Mouse (Mus musculus): Measurements from ENCODE around the gene Pygo1.
A peak's percentile ranks its signal among the peaks of the same experiment; 100 is the strongest.

Pygo1 gene

GRCm38 (mm10) chr9:72925021-72925934 is at the start of gene Pygo1:
Gene Pygo1, plus strand, starts transcription at chr9:72925645.
- DNase-seq (ENCODE audit: low spot score in 2 of 2): peak in 1 of 2 experiments; percentile 45

GRCm38 (mm10) chr9:72875878-72876277 is 49.6 kb upstream of the Pygo1 start:
- no peak for DNase-seq (ENCODE audit: low spot score in 2 of 2)

GRCm38 (mm10) chr9:72877905-72878304 is 47.5 kb upstream of the Pygo1 start:
- DNase-seq (ENCODE audit: low spot score in 2 of 2): no peak

- no peak for DNase-seq (ENCODE audit: low spot score in 2 of 2)
These were observed 46.8 kb upstream of the Pygo1 start for GRCm38 (mm10) chr9:72878656-72879055.

- no peak for DNase-seq (ENCODE audit: low spot score in 2 of 2)
These were observed 45.8 kb upstream of the Pygo1 start for GRCm38 (mm10) chr9:72879601-72880000.

- DNase-seq (ENCODE audit: low spot score in 2 of 2): no peak
These were observed 45.1 kb upstream of the Pygo1 start for GRCm38 (mm10) chr9:72880225-72880960.

- DNase-seq (ENCODE audit: low spot score in 2 of 2): no peak
These were observed 44.2 kb upstream of the Pygo1 start for GRCm38 (mm10) chr9:72881026-72881768.

GRCm38 (mm10) chr9:72883940-72884339 is 41.5 kb upstream of the Pygo1 start:
- DNase-seq (ENCODE audit: low spot score in 2 of 2): peak in 1 of 2 experiments; percentile 38

- DNase-seq (ENCODE audit: low spot score in 2 of 2): no peak
These were observed 35.7 kb upstream of the Pygo1 start for GRCm38 (mm10) chr9:72889777-72890176.

GRCm38 (mm10) chr9:72890499-72891085 is 34.9 kb upstream of the Pygo1 start:
- DNase-seq (ENCODE audit: low spot score in 2 of 2): no peak

GRCm38 (mm10) chr9:72892761-72893160 is 32.7 kb upstream of the Pygo1 start:
- DNase-seq (ENCODE audit: low spot score in 2 of 2): no peak

GRCm38 (mm10) chr9:72894796-72895352 is 30.6 kb upstream of the Pygo1 start:
- DNase-seq (ENCODE audit: low spot score in 2 of 2): no peak

- no peak for DNase-seq (ENCODE audit: low spot score in 2 of 2)
These were observed 23.4 kb upstream of the Pygo1 start for GRCm38 (mm10) chr9:72902057-72902456.

GRCm38 (mm10) chr9:72902611-72903010 is 22.8 kb upstream of the Pygo1 start:
- DNase-seq (ENCODE audit: low spot score in 2 of 2): no peak

- no peak for DNase-seq (ENCODE audit: low spot score in 2 of 2)
These were observed 18.7 kb upstream of the Pygo1 start for GRCm38 (mm10) chr9:72906693-72907103.

GRCm38 (mm10) chr9:72911381-72911780 is 14.1 kb upstream of the Pygo1 start:
- no peak for DNase-seq (ENCODE audit: low spot score in 2 of 2)

GRCm38 (mm10) chr9:72913551-72913950 is 11.9 kb upstream of the Pygo1 start:
- DNase-seq (ENCODE audit: low spot score in 2 of 2): no peak

- no peak for DNase-seq (ENCODE audit: low spot score in 2 of 2)
These were observed 9.7 kb upstream of the Pygo1 start for GRCm38 (mm10) chr9:72915728-72916127.

- no peak for DNase-seq (ENCODE audit: low spot score in 2 of 2)
These were observed 2.4 kb upstream of the Pygo1 start for GRCm38 (mm10) chr9:72923068-72923467.

GRCm38 (mm10) chr9:72925935-72926258 is 452 bp downstream of the Pygo1 start:
- no peak for DNase-seq (ENCODE audit: low spot score in 2 of 2)

GRCm38 (mm10) chr9:72931166-72931790 is 5.8 kb downstream of the Pygo1 start:
- DNase-seq (ENCODE audit: low spot score in 2 of 2): no peak

Data from frontal cortex, postnatal 10 days (tissue).